Mouse (Mus musculus): ENCODE data around the gene Txn2.
"Not testable (repeated sequence)": the region's sequence is repeated elsewhere in the genome, so short reads cannot be mapped to it uniquely, and the experiment has no call there.

Txn2 gene

DNA sequence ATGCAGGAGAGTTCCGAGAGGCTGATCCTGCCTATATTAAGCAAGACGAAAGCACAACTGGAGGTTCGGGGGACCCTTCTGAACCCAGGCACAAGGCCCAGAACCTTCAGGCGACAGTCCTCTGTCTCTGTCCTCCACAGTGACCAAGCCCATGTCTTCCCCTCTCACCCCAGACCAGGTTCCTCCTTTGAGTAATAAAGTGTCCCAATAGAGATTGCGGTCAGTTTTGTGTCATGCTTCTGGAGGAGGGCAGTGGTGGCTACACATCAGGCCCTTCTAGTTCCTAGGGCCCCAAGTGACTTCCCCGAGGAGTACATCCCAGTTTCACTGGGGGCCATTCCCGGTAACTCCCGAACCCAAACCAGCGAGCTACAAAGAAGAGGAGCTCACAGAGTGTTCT is 54.0 kb downstream of the Txn2 start:
- no peak for DNase-seq

GRCm38 (mm10) chr15:77874310-77874709 is 54.5 kb downstream of the Txn2 start:
- no peak for DNase-seq

DNA sequence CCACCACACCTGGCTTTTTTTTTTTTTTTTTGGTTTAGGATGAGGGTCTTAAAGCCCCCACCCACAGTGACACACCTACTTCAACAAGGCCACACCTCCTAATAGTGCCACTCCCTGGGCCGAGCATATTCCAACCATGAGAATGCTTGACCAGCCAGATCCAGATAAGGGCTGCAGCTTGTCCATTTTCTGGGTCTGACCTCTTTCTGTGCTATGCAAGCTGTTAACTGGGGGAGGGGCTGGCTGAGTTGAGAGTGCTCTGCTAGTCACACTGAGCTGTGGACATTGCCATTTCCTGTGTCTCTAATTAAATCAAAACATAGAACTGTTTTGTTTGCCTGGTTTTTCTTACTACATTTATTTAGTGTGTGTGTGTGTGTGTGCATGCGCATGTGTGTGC is 55.2 kb downstream of the Txn2 start:
- DNase-seq, result peak in 1 of 2 experiments; percentile 40

DNA sequence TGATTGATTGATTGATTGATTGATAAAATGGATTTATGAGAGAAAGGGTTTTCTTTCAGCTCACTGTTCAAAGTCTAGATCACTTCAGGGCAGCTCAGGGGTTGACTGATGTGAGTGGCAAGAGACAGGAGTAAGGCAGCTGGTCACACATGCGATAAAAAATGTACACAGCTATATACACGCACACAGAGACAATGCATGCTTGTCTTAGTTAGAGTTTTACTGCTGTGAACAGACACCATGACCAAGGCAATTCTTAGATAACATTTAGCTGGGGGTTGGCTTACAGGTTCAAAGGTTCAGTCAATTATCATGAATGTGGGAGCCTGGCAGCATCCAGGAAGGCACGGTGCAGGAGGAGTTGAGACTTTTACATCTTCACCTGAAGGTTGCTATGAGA is 55.8 kb downstream of the Txn2 start:
- DNase-seq, result no peak

- DNase-seq, result no peak
Measured at GRCm38 (mm10) chr15:77868340-77868739, 60.5 kb downstream of the Txn2 start.

- DNase-seq, result not testable (repeated sequence)
Measured at GRCm38 (mm10) chr15:77867231-77867968, 61.4 kb downstream of the Txn2 start.

GRCm38 (mm10) chr15:77866583-77867220 is 62.1 kb downstream of the Txn2 start:
- DNase-seq, result no peak

All from cerebellum, postnatal 14 days (tissue).